Mouse (Mus musculus) urinary bladder, postnatal 10 days (tissue): ENCODE results near the gene 2010300C02Rik.

Source experiments
- DNase-seq: peaks from one replicate; pipeline ENCODE4 v3.0.0; 2022; ENCODE audit warnings: low spot score

Gene 2010300C02Rik

DNA sequence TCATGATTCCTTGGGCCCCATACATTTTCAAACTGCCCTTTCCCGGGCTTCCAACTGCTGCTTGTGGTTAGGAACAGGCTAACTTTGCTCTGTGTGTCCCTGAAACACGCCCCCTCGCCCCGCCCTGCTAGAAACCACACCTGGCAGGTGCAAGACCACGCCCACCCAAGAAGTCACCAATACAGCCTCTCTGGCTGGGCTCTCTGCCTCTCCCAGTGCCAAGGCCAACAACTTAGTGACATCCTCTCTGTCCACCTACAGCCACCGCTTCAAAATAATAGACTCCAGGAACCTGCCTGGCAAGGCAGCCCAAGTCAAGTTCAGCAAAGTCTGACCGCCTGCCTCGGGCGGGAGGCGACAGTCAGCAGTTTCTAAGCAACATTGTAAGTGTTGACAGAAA, 53.3 kb downstream of the 2010300C02Rik start:
- no peak for DNase-seq

DNA sequence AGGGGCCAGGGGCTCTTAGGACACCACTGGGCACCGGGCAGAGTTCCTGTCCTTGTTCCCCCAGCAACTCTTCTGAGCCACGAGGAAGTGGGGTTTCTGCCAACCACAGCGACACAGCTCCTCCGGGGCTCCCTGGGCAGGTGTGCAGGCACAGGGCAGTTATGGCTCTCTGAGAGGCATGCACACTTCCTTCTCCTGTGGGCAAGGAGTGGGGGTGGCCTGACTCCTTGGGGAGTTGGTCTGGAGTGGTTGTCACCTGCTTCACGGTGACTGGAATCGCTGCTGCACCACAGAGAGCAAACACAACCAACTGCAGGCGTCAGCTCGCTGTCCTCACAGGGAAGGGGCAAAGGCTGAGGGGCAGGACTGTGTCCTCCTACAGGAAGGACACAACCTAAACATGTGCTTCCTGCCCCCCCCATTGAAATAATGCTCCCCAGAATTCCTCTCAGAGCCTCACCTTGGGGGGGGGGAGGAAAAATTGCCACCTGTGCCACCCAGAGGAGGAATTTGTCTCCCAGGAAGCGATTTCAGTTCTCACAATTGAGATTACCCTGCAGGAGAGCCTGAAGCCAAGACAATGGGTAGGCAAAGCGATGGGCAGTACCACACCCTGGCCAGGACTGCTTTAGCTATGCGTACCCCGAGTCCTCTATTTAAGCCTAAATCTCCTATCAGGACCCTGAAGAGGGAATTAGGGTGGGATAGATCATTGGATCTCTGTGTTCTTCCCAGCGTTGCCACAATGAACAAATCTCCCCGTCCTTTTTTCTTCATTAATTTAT, 54.2 kb downstream of the 2010300C02Rik start:
- no peak for DNase-seq

DNA sequence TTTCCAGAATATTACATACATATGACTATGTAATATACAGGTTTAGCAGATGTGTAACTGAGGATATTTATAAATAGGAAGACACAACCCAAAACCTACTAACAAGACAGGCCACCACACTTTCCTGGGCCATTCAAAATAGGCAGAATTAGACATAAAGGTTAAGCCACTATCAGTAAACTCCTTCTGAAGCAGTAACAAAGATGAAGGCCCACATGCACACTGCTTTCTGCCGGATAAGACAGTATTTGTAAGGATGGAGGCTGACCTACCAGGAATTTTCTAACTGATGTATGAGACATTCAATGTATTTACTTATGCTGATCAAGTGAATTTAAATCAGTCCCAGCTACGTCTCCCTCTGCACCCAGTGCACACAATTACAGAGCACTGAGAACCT, 55.4 kb downstream of the 2010300C02Rik start:
- DNase-seq = no peak

DNA sequence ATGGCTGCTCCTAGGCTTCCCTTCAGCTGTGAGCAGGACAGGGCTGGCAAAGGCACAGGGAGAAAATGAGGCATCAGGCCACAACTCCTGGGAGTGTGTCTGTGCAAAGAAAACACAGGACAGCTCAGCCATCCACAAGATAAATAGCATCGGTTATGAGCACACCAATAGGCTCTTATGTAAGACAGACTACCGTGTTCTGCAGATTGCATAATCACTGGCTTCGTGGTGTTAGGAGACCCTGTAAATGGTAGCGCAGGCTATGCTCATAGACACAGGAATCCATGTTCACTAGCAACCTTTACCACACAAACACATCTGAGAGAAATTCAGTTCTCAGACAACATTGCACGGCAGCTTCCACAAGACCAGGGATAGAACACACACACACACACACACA, 56.3 kb downstream of the 2010300C02Rik start:
- DNase-seq = no peak

DNA sequence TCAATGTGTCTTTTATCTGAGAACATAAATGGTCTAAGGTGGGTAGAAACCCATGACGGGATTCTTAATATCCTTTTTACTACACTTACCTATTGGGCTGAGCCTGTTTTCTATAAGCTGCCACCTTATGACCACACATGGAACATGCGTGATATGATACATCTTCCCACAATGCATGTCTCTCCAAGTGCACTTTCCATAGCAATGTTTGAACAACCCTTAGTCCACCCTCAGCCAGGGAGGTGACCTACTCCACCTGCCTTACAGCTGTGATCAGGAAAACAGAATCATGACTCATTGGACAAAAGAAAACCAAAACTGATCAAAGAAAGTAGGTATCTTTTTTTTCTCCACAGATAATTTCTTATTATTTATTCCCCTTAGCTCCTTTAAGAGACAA, 63.9 kb downstream of the 2010300C02Rik start:
- no peak for DNase-seq

DNA sequence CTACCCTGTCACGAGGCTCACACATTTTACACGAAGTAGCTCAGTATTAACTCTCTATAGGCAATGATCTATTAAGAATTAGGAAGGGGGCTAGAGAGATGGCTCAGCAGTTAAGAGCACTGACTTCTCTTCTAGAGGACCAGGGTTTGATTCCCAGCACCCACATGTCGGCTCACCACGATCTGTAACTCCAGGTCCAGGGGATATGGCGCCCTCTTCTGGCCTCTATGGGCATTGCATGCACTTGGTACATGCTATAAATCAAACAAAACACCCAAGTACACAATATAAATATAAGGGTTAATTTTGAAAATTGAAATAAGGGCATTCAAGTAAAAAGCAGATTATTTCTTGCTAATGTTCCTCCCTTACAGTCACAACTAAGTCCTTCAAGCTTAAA, 65.9 kb downstream of the 2010300C02Rik start:
- no peak for DNase-seq

DNA sequence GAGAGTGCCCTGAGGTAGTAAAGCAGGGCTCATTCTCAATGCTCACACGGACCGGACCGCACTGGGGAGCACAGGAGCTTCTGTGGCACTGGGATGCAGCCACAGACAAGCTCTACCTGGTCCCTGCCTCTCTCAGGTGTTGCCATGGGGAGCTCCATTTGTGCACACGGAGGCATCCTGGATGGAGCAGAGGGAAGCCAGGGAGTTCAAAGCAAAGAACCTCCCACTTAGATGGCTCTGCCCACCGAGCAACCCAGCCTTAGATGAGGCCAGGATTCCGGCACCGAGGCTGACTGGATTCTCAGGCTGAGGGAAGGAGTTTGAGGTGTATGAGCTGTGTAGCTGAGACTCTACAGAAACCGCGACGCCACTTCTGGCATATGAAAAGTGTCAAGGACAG, 72.8 kb downstream of the 2010300C02Rik start:
- DNase-seq = no peak

DNA sequence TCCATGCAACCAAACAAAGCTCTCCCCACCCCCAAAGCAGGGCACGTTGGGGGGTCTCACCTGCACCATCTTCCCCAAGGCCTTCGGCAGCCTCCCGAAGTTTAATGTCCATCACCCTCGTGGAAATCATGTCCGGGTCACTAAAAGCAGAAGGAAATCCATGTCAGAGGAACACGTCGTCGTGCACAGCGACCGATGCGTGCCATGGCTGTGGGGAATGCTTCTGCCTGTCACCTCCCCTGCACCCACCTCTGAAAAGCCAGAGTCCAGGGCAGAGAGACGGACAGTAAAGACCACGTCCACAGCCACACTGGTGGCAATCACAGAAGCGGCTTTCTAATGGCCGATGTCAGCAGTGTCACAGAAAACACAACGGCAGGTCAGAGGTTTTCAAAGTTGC, 75.4 kb downstream of the 2010300C02Rik start:
- DNase-seq = no peak

DNA sequence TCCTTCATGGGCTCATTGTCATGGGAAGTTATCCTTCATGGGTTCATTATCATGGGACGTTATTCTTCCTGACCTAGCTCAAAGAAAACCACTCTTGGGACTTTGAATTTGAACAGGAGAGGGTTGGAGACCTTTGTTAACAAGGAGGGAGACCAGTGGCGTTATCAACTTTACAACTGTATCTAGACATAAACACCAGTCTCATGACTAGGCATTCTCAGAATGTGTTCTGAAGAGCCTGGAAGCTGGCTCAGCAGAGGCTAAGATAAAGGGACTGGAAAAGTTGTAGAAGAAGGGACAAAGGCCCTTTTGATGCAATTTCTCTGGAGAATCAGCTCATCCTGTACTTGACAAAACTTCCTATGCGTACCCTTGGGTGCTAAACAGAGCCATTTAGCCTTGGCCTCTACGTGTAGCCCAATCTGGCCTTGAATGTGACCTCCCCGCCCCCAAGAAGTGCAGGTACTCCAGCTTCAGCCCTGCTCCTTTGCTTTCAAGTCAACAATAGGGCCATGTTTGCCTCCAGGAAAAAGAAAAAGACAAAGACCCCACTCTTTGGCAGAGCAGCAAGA, 76.0 kb downstream of the 2010300C02Rik start:
- DNase-seq = no peak

DNA sequence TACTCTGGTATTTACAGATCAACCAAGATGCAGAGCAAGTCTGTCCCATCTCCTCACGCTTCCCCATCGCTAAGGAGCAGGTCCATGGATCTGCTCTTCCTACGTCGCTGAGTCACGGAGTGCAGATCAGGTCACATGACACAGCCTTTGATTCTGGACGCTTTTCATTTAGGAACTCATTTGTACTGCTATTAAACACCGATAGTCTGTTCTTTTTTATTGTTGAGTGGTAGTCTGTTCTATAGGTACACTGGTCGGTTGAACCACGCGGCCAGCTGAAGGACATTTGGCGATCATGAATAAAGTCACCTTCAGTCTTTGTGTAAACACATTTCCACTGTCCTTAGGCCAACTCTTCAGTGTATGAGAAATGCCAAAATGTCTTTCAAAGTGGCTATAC, 78.5 kb downstream of the 2010300C02Rik start:
- no peak for DNase-seq

DNA sequence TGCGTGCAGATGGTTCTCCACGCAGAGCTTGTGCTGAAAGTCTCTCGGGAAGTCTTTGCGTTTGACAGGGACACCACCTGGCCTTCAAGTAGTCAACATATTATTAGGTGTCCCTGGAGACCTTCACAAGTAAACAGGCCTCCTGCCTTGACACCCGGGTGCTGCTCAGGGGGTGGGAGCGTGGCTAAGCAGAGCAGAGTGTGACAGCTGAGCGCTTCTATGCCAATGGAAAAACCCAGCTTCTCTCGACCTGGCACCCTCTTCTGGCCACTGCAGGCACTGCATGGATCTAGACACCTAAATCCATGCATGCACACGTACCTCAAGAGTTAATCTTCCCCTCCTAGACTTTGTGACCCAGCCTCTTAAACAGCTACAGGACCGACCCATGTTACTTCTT, 80.8 kb downstream of the 2010300C02Rik start:
- DNase-seq = no peak

DNA sequence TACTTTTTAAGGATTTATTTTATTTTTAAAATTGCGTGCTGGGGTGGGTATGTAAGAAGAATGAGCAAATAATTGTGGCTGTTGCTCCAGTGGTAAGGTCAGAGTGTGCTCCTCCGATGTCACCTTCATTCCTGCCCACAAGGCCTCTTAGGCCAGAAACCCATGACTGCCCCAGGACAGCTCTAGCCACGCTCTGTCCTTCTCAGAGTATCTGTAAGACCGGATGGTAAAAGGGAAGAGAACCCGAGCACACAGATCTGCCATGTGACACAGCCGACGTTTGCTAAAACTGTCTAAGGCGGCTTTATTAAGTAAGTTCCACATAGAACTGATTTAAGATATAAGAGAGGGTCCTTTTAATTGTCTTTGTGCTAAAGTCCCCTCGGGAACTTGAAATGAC, 81.3 kb downstream of the 2010300C02Rik start:
- DNase-seq = no peak

DNA sequence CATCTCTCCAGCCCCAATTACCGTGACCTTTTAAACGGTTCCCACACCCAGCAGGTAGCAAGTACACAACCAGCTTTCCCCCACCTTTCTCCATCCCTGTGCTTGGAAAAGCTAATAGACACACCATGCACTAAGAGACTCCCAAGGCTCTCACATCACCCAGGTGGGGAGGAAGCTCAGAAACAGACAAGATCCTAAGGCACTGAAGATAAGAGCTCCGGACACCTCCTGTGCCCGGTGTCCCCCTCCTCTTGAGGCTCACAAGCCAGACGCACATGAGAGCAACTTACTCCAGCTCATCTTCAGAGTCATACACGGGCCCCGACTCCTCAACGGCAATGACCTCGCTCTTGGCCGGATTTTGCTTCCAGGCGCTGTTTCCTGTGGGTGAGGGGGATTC, 82.3 kb downstream of the 2010300C02Rik start:
- DNase-seq = no peak

DNA sequence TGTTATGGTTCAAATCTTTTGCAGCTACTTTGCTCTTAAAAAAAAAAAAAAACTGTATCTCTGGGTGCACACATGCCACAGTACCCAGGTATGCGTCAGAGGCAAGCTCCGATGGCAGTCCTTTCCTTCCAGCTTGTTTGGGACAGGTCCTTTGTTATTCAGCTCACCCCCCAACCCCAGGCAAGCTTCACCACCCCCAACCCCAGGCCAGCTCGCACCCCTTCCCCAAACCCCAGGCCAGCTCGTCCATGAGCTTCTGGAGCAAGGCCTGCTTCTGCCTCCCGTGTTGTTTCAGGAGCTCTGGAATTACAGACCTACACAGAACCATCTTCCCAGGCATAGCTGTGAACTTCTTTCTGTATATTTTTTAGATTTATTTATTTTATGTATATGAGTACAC, 83.1 kb downstream of the 2010300C02Rik start:
- no peak for DNase-seq

DNA sequence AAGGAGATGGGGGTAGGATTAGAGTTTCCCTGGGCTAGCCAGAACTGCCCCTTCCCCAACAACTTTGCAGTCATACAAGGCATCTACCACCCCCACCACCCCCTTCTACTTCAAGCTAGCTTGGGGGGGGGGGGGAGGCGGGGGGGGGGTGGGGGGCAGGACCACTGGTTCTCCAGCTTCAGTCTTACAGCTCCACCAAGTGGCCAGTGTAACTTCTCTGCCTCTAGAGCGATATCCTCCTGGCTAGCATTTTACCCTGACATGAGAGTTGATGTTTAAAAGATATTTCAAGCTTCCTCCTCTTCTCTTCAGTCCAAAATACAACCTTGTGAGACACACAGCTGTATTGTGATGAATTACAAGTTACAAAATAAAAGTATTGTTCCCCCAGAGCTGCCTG, 83.7 kb downstream of the 2010300C02Rik start:
- DNase-seq = no peak

DNA sequence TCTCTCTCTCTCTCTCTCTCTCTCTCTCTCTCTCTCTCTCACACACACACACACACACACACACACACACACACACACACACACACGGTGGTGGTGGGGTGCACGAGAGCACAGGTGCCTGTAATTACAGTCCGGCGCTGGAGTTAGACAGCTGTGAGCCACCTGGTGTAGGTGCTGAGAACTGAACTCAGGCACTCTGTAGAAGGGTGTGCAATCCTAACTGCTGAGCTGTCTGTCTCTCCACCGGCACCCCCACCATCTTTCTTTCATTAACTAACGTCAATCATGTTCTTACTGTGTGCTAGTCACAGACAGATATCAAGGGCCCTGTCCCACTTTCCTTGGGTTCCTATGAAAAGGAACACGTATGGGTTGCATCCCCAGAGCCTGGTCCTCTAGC, 84.2 kb downstream of the 2010300C02Rik start:
- DNase-seq = no peak

DNA sequence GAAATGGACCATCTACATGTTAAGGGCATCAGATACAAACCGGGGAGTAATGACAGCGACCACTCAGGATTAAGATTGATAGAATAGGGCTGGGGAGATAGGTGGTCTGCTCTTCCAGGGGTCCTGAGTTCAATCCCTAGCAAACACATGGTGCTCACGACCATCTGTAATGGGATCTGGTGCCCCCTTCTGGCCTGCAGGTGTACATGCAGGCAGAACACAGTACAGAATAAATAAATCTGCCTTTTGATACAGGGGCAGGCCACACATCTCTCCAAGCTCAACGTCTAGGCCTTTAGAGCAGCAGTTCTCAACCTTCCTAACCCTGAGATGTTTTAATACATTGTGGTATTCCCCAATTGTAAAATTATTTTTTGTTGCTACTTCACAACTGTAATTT, 85.2 kb downstream of the 2010300C02Rik start:
- no peak for DNase-seq

DNA sequence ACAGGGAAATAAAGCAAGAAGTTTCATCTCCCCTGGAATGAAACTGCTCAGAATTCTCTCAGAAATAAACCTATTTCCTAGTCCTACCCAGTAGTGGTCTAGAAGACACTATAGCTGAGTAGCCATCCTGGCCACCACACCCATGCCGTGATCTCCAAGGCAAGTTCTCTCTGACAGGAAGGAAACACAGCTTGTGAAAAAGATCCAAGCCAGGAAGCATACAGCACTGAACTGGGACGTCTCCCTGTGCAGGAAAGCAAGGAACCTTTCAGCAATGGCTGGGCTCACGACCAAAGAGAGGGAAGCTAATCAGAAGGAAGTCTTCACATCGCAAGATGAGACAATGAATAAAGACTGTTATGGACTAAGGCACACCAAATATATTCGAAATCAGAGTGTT, 86.4 kb downstream of the 2010300C02Rik start:
- no peak for DNase-seq

DNA sequence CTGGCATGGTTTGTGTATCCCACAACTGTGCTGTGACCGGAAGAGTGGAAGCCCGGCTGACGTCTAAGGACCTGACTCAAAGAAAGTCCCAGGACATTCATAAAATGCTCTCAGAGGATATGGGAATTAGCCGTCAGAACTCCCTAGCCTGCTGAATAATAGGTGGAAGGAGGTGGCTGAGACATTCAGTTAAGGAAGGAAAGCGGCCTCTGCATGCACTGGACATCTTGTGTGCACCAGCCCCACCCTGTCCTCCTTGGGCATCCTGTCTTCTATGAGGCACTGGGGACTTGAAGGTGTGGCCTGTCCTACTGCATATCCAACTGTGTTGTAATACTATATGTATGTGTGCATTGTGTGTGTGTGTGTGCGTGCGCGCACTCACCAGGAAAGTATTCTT, 87.5 kb downstream of the 2010300C02Rik start:
- DNase-seq = no peak

DNA sequence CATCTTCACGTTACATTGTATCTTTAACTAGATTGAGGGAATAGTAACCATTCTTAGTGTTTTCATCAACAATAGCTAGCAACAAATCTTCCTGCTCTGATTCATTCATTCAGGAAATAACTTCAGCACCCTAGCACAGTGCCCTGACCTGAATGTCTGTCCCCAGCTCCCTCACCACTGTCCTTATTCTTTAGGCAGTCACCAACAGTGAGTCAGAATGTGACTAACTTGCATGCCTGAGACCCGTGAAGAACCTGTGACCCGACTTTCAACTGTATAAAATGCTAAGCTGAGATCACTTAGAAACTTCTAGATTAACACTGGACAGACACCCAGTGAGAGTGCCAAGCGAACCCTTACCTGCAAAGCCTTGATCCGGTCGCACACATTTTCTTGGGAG, 88.4 kb downstream of the 2010300C02Rik start:
- DNase-seq = no peak

DNA sequence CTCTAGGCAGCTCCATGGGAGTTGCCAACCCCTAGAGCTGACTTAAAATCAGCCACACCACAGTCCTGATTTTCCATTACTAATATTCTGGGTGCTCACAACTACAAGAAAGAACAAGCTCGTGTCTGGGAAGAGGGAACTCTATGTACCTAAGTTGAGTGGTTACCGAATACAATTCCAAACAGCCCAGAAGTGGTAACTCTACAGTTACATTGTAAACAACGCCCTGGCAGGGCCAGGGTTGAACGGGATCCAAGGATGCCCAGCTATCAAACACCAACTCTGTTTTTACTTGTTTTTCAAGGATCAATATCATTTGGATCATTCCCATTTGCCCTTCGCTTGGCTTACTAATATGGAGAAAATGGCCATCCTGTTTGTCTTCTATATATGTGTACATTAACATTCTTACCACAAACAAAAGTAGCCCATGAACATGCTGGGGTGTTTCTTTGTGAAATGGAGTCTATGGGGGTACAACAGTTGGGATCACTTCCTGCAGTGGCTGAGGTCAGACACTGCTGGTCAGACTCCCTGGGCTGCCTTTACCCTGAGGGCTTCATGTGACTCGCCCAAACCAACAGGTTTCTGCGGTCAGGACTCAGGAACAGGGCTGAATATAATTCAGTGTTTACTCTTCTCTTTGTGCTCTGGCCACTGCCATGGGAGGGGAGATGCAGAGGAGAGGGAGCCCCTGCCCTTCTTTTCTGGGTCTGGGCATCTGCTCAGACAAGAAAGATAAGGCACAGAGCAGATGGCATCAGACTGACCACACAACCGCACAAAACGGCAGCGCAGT, 89.3 kb downstream of the 2010300C02Rik start:
- no peak for DNase-seq

DNA sequence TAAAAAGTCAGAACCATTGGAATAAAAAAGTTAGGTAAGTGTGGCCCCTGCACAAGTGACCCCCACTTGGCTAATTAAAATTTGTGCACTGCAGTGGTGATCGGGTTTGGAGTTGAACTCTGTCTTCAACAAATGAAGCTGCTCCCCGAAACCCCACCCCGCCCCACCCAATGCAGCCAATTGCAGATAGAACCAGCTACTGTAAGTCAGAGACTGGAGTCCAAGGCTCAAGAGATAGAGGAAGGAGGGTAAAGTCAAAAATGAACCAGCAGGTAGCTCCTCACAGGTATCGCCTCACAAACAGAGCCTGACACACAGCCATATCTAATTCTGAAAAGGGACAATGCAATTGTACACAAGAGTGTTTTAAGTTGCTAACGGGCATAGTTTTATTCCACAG, 90.0 kb downstream of the 2010300C02Rik start:
- no peak for DNase-seq

DNA sequence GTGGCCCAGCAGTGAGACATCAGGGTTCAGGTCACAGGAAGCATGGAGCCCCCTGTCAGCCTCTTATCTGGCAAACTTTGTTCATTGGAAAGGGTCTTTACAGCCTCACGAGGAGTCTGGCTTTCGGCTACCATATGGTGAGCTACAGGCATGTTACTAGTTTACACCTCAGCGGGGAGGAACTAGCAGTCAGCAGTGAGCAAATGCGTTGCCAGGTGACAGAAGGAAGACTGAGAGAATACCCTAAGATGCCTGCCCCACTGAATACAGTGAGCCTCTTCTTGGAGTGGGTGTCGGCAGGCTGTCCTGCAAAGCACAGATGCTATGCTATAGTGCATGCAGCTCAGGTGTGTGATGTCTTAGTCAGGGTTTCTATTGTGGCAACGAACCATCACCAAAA, 91.1 kb downstream of the 2010300C02Rik start:
- no peak for DNase-seq
